Mouse (Mus musculus) CD4-positive, CD25-positive, alpha-beta regulatory T cell, adult 2 months (primary cell): ENCODE results near the gene Susd2.

Source experiments
- DNase-seq: peaks from one replicate; pipeline ENCODE4 v3.0.0-alpha.2; 2012; ENCODE audit warnings: low read depth, low spot score

Susd2 gene

DNA sequence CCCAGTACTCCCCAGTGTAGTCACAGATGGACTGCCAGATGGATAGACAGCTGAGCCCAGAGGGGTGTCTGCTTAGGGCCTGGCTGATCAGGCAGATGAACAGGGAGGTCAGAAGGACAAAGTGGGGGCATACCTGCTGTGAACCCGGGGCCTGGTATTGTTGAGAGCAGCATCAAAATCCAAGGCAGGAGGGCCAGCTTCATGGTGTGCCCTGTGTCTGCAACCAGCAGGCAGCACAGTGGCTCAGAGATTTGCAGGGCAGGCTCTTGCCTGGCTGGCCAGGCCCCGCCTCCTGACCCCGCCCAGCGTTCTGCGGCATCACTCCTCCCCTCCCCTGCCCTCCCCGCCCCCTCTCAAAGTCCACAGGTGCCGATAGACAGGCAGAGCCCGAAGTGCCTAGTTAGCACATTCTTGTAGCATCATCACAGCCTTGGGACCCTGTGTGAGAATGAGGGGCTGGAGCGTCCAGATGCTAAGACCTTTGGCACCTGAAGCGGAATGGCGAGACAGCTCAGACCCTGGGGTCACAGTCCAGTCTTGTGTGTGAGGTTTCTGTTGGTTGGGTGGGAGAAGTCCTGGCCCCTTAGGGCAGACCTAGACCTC, at the start of gene Susd2:
TSS of gene Susd2 (minus strand) at position 268 of the 603 bp plus-strand sequence.
- peak; percentile 84 for DNase-seq

DNA sequence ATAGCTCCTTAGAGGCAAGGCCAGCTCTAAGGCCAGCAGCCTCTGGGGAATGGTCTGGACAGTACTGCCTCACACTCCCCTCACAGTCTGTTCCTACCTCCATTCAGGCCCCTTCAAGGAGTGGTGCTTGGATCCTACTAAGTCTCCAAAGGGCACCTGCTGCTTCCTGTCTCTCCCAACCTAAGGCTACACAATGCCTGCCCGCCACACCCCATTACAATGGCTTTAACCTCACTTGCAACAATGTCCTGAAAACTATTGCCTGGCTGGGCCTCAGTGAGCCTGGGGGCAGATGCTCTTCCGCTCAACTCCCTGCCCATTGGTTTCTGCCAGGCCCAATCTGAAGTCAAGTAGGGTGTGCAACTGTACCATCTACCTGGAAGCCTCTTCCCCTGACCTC, 44.8 kb upstream of the Susd2 start:
- no peak for DNase-seq

DNA sequence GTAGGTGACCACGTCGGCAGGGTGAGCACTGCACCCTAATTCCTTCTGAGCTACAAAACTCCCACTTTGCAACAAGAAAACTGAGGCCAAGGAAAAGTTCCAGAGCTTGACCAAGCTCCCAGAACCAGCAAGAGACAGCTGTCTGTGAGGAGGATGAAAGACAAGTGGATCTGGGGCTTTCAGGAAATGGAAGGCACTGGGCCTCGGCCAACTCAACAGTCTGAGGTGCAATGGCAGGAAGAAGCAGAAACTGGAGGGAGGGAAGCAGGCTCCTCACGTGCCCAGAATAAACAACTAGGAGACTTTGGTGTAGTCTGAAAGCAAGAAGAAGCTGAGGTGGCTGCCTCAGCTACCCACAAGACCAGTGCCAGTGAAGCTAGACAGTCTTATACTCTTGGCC, 42.9 kb upstream of the Susd2 start:
- DNase-seq = no peak

DNA sequence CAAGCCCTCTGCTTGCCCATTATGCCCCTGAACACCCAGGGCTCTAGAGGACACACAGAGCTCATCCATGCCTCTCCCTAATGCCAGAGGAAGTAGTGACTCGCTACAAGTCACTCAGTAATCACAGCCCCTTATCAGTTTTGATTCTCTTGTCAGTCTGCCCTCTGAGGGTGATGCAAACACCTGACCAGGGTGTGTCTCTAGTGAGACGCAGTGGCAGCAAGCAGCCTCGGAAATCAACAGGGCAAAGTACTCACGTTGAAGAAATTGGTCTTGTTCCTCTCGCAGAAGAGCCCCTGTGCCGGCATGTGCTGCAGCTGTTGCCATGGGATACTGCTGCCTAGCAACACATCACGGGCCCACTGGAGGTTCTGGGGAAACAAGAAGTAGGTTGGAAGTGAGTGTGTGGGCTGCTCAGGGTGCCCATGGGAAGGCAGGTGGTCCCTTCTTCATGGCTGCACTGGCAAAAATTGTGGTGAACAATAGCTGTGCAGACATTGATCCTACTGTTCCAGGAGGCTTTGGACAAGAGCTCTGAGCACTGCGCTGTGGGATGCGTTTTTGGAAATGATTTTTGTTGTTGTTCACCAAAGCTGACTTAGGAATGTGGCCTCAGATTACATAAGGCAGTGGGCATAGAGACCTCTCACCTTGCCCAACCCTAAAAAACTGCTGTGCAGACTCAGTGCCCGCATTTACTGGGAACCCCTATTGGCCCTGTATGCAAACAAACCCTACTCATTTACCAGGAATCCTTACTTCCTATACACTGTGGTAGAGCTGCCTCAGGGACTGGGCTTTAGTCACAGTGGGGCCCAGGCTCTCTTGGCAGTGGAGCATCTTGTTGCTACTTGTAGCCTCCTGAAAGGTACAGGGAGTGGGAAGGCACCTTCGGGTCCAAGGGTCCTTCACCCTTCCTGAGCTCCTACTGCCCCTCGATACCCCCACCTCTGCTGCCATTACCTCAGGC, 40.5 kb upstream of the Susd2 start:
- DNase-seq = no peak

DNA sequence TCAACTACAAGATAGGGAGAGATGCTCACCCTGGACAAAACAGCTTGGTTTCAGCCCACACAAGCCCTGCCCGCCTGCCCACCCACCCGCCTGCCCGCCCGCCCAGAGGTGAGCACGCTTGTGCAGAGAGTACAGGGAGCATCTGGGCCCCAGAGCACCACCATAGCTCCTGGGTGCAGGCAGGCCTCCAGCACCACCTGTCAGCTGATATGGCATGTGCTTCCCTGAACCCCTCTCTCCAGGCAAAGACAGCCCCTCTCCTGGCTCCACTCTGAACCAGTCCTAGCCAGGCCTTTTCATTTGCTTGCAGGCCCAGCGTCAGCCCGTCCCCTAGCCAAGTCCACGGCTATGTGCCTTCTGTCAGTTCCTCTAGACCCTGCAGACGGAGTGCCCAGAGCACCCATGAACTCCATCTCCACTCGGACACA, 36.8 kb upstream of the Susd2 start:
- no peak for DNase-seq

DNA sequence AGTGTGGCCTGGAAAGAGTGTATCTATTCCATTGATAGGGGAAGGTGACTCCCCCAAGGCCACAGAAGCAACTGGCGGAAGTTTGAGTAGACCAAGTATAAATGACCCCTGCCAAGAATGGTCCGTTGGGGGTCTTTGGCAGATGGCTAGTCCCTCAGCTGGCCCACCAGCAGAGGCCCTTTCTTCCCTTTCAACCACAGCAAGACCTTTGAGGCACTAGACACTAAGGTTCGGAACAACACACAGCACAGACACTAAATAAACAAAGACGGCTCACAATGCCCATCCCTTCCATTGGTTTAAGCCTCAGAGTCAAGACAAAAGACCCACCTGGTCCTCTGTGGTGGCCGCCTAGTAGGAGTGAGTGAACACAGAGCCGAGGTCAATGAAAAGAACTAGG, 35.4 kb upstream of the Susd2 start:
- no peak for DNase-seq

DNA sequence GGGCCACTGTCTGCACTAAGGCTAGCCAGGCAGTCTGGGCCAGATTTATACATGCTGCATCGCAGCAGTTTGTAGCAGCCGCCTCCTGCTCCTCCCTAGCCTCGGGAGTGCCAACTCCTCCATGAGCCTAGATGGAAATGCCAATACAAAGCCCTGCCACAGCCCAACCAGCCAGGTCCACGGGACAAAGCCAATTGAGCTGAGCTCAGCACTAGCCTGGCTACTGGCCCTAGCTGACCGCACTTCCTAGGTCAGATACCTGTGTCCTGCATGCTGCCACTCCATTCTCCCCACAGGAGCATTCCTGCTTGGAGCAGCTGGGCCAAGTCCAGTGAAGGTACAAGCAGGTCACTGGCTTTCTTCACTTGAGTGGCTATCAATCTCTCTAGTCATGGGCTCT, 34.2 kb upstream of the Susd2 start:
- DNase-seq = no peak

DNA sequence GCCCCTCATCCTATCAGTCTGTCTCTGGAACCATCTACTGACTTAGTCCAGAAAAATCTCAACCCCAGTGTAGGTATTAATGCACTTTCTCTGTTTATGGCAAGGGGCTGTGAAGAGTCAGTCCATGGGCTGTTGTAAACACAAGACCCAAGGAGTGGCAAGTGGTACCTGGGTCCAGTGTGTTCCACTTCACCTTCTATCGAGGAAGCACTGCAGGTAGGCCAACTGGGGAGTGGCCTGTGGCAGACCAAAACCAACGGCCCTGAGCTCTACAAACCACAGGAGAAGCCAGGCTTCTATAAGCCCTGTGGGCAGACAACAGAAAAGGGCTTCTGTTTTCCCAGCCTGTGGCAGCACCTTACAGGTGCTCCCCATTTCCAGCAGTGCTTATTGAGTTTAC, 33.8 kb upstream of the Susd2 start:
- no peak for DNase-seq

DNA sequence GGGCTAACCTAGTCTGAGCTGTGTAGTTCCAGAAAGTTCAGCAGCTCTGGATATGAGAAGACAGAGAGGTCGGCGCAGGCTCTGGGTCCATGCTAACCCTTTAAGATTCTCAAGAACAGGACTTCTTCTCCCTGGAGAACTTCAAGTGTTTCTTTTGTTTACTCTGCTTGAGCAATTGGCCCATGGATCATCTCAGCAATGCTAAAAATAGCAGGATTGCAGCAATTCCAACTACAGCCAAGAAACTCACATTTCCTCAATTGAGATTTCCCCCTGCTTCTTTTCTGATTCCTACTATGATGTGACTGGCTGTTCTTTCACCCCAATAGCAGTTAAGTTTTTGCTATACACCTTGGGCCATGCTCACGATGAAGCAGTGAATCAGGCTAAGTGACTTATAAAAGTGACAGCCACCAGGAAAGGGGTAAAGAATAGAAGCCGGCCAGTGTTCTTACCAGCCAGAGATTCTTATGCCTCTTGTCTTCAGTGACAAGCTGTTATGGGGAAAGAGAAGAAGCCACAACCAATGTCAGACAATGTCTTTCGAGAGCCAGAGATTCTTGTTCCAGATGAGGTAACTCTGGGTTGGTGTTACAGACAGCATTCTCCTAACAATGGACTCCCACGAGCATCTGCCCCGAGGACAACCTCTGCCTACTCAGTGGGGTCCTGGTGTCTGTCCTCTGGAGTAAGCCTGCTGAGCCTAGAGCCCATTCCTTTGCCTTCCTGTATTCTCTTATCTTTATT, 33.2 kb upstream of the Susd2 start:
- DNase-seq = no peak

DNA sequence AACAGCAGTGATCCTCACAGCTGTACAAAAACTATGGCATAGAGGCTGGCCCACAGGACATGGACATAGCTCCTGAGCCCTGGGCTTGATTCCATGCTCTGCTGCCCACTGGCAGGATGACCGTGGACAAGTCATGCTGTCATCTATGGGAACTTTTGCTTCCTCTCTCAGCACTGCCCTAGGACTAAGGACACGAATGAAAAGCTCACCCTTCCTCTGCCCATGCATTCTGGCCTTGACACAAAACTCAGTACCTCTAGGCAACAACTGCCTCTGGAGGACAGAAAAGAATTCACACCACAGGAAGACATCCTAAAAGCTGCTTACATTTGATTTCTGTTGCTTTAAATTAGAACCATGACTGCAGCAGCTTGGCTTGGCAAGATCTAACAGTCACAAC, 32.5 kb upstream of the Susd2 start:
- DNase-seq = no peak

DNA sequence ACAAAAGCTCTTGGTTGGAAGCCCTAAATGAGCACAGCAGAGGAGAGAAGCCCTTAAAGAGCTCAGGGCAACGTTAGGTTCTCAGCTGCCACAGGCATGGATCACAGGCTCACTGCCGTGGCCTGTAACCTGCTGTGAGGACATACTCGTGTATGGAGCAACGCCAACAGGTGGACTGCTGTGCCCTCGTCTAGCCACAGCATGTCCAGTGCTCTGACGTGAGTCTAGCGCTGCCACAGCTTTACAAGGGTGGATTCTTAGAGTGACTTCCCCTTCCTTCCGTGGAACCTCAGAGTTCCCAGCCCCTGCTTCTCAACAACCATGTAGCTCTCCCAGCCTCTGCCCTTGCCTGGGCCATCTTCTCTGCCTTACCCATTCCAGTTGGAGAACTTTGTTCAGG, 31.8 kb upstream of the Susd2 start:
- no peak for DNase-seq

DNA sequence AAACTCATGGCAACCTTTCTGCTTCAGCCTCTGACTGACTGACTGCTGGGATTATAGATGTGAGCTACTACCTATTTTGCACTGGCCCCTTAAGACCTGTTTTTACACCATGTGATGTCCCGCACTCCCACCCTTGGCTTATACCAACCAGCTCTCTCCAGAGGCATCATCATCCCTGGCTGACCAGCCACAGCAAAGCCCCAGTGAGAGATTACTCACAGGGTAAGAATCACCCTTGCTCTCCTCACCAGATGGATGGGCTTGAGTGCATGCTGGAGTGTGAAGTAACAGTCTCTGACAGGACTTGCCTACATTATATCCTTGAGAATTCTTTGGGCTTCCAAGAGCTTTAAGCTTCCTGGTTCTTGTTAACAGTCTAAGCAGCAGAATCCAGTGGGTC, 26.1 kb upstream of the Susd2 start:
- DNase-seq = no peak

DNA sequence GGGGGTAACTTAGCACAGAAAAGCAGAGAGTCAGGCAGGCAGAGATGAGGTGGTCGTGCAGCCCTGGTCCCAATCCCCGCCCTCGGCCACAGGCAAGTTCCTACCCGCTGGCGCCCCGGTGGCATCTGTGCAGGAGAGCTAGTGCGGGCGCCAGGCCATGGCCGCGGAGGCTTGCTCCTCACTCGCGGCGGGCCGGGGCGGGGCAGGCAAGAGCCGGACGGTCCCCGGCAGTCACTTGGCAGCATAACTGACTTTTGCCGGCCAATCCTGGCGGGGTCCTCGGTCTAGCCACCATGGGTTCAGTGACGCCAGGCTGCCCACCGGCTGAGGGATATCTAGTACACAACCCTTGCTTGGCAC, 24.1 kb upstream of the Susd2 start:
- DNase-seq = peak; percentile 59

DNA sequence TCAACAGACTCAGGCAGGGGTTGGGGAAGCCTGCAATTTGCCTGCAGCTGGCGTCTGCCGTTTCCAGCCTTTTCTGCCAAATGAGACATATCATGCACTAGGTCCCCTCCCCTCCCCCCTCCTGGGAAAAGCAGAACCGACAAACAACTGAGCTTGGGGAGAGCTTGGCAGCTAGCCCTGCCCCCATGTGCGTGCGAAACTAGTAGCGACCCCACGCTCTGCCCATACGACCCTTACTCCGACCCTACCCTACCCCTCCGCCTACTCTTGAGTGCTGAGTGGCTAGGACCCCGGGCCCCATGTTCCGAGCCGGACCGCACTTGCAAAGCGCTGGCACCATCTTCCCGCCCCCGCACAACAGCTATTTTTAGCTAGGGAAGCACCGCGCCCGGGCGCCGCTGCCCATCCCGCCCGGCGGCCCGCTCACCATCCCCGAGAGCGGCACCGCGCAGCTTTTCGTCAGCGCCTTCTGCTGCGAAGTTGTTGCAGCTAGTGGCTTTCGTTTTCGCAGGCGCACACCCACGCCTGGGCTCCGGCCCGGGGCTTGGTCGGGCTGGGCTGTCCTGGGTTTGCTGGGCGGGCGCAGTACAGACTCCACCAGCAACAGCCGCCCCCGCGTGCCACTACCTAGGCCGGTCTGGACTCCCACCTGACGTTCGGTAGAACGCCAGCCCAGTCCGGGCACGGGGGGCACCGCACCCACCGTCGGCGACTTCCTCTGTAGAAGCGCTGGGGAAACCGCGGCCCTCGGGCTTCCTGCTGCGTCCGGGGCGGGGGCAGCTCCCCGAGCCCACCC, 23.5 kb upstream of the Susd2 start:
- DNase-seq = peak; percentile 80

DNA sequence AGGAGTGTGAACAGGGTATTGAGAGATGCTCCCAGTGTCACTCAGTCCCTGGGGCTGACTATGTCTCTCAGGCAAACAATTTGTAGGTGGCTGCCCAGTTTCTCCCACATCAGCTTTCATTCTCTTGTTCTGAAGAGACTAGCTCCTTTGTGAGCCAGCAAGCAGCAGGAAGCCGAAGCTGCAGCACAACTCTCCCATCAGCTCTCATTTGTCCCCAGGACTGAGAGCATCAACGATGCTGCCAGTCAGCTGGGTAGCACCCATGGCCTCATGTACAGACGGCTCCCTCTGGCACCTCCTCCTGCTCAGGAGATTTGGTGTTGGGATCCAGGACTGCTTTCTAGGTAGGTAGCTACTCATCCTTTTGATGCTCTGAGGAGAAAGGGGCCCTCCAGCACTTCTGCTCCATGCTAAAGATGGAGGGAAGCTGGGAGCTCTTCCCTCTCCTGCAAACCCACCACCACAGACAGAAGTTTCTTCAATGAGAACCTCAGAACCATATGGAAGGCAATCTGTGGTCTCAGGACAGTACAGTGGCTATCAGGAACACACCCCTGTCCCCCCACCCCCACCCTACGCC, 22.7 kb upstream of the Susd2 start:
- DNase-seq = peak; percentile 42

DNA sequence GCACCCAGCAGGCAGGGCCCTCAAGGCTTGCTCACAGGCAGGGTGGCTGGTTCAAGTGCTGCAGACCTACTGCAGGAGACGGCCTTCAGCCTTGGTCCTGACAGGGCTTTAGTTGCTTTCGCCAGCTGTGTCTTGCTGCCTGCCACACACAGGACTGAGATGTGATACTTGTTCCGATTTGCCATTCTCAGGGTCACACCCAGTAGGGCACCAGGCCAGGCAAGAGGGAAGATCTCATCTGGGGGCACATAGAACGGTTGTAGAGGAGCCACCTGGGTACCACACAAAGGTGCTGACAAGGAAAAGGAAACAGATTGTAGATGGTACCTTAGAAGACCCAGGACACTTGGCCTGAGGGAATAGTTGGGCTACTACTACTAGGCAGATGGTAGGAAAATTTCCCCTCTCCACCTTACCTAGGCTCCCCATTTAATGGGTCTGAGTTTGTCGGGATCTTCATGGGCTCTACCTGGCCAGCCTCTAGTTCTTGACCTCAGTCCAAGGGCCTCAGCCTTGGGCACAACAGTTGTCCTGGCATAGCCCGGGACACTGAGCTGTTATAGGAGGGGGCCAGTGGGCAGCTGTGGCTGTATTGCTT, 21.0 kb upstream of the Susd2 start:
- no peak for DNase-seq

DNA sequence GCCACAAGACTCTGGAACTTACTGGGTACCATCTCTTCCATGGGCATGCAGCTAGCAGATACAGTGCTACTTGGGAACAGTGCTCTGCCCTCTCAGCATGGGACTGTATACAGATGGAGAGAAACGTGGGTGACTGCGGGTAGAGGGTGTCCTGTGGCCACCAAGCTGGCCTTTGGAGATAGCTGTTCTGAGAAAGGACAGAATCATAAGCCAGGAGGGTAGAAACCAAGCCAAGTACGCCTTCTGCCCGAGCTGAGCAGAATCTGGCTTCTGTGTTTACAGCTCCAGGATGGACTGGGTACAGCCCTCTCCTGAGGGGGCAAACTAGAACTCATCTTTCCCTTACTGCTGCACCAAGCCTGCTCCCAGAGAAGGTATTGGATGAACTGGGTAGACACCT, 18.8 kb upstream of the Susd2 start:
- no peak for DNase-seq

DNA sequence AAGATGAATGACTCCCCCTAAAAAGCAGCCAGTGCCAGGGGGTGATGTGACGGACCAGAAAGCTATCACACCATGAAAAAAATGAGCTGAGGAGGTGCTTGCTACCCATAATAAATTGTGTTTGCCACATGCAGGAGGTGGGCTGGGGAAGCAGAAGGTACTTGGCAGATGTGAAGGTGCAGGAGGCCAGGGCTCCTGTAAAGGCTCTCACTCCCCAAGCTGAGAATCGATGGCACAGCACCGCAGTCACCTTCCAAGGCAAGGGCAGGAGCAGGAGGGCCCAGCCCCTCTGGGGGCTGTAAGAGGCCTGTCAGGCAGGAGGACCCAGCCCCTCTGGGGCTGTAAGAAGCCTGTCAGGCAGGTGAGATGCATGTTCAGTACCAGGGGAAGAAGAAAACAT, 18.1 kb upstream of the Susd2 start:
- no peak for DNase-seq

DNA sequence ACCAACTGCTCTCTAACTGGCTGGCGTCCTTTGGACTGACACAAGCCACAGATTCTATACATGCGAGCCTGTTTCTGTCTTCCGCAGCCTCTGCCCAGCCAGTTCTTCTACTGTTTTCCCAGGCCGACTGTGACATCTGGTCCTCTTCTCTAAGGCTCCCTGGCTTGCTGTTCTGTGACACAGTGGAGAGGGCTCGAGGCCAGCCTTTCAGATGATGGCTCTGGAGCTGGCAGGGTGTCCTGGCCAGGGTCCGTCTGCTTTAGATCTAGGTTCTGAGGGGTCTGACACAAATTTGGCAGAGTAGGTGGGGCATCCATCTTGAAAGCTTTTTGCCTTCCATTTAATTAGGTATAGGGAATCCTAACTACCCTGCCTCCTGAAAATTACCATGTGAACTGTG, 17.6 kb upstream of the Susd2 start:
- no peak for DNase-seq

DNA sequence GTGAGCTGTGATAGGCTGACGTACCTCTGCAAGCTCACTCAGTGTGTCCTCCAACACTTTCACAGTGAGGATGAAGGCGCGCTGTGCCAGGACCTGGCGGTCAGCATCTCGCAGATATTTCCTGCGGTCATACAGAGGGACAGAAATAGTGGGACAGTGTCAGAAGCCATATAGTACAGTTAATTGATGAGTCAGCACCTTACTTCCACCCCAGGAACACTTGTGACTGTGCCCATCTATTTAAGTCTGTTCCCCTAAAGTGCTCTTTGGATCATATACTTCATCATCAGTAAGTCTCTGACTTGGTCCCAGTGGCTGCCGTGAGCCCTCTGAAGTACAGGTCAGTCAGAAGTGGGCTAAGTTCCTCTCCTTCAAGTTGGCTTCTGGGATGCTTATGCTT, 14.0 kb upstream of the Susd2 start:
- DNase-seq = no peak

DNA sequence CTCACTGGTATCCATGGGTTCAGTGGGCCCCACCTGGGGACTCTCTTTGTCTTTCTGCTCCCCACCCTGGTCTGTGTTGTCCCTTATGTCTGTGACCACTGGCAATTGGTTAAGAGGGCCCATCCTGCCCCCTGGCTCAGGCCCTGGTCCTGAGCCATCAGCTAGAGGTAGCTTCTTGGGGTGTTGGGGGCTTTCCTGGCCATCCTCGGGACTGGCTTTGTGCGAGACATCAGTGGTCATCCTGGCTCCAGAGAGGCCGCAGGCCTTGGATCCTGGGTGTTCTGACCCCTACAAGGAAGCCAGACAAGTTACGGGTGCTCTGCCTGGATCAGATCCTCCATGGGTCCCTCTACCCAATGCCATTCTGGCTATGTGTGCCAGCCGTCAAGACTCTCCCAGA, 13.4 kb upstream of the Susd2 start:
- no peak for DNase-seq
